In the genomic region with DNA sequence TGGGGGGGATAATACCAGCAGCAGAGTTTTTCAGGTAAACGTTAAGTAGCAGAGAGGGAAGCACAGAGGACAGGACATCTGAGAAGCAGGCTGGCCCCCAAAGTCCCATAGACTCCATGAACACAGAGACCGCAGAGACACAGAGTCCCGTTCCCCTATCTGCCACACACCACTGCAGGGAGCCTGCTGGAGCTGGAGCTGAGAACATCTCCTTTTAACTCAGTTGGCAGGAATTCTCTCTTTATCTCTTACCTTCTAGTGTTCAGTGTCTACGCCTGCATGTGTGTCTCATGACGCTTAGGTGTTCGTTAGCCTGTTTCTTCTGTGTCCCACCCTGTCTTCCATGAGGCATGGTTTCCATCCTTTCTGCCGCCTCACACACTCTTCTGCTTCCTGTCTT, we compare ENCODE assay signal across 25 mouse cellular contexts.
"Had no signal": no experiment of that assay in that cellular context is flagged by ENCODE, and none has a peak within 500 bp of the region (broad histone marks: within the 10 kb centered on the region; RNA-seq: fewer than 3 reads in every experiment).

No protein-coding gene starts in this region.

- H3K36me3 ChIP-seq: heart, embryonic 10.5 days; heart, embryonic 12.5 days; hindbrain, embryonic 10.5 days; hindbrain, embryonic 12.5 days; intestine, embryonic 15.5 days; kidney, embryonic 15.5 days; limb, embryonic 12.5 days had no signal

- H3K4me1 ChIP-seq: intestine, embryonic 15.5 days had no signal

- H3K27ac ChIP-seq: gastrocnemius, adult 2 months; heart, embryonic 10.5 days; hindbrain, embryonic 10.5 days; hindbrain, embryonic 12.5 days; hindbrain, embryonic 14.5 days; intestine, embryonic 15.5 days; kidney, embryonic 15.5 days; kidney, postnatal 0 days; limb, embryonic 12.5 days; liver, embryonic 14.5 days had no signal

- DNase-seq: gastrocnemius, adult 2 months; gastrocnemius, postnatal 10 days; gastrocnemius, postnatal 25 days; heart, postnatal 10 days; kidney, adult 18-20 months; kidney, adult 9 months; kidney, postnatal 14 days; kidney, postnatal 36 days; layer of hippocampus, adult 9-11 months; layer of hippocampus, postnatal 36 days; left cerebral cortex, postnatal 4 days; liver had no signal

- H3K9ac ChIP-seq: heart, embryonic 12.5 days; hindbrain, embryonic 12.5 days; hindbrain, embryonic 14.5 days; intestine, embryonic 15.5 days; kidney, embryonic 15.5 days; limb, embryonic 12.5 days; liver, embryonic 14.5 days had no signal

- H3K4me2 ChIP-seq: heart, embryonic 12.5 days; hindbrain, embryonic 12.5 days; hindbrain, embryonic 14.5 days; intestine, embryonic 15.5 days; kidney, embryonic 15.5 days; limb, embryonic 12.5 days; liver, embryonic 11.5 days had no signal

- ATAC-seq: forebrain, embryonic 16.5 days; hindbrain, embryonic 16.5 days; intestine, embryonic 15.5 days had no signal

- H3K9me3 ChIP-seq: heart, embryonic 10.5 days; heart, embryonic 12.5 days; hindbrain, embryonic 10.5 days; hindbrain, embryonic 12.5 days; intestine, embryonic 15.5 days; kidney, embryonic 15.5 days; limb, embryonic 12.5 days had no signal

- H3K27me3 ChIP-seq: hindbrain, embryonic 12.5 days; intestine, embryonic 15.5 days had no signal

- H3K4me3 ChIP-seq: gastrocnemius, adult 2 months; heart, embryonic 10.5 days; heart, embryonic 12.5 days; hindbrain, embryonic 10.5 days; hindbrain, embryonic 12.5 days; intestine, embryonic 15.5 days; kidney, embryonic 15.5 days; limb, embryonic 12.5 days had no signal
